Mouse (Mus musculus): Measurements from ENCODE around the gene L3hypdh. TPM values are rescaled to one million over a fixed set of nuclear protein-coding genes. Genes with fewer than 3 reads are reported as not detected.

L3hypdh gene
- 15.7 and 19.1 TPM in 2 replicates for total RNA-seq (2014; rRNA removed; ENCODE audit: low replicate concordance)
- 18.0 and 19.8 TPM in 2 replicates for polyA plus RNA-seq (2015; fragmentation: Nextera tagmentation; extraction: Ambion mirVana)

GRCm38 (mm10) chr12:72085329-72086165 lies at the start of gene L3hypdh, which contains the start of gene Jkamp:
Gene L3hypdh (minus strand): TSS chr12:72085439.
Gene Jkamp (plus strand): TSS chr12:72085589.
- Histone ChIP-seq H3K27ac (ENCODE audit: low read depth) (peak within 1 kb of the TSS; percentile 97), H3K4me1 (ENCODE audit: control insufficient read depth, insufficient read depth) (peaks cover 15% of the 10 kb centered on the region; the same call in 1 of the 2 replicates), H3K36me3 (replicated peaks; ENCODE audit: control insufficient read depth, insufficient read depth, low read length) (peaks cover 4% of the 10 kb centered on the region; the same call in 1 of the 2 replicates), H3K9ac (replicated peaks; ENCODE audit: low read depth, low read length) (peak within 1 kb of the TSS; percentile 75), H3K9me3 (replicated peaks; ENCODE audit: control insufficient read depth, low read length) (no peaks in the 10 kb centered on the region), H3K4me2 (ENCODE audit: low read depth, low read length) (peak within 1 kb of the TSS; percentile 75), H3K4me3 (ENCODE audit: low read depth, low read length) (peak within 1 kb of the TSS; percentile 71), H3K27me3 (ENCODE audit: control insufficient read depth, insufficient read depth, low read length) (no peaks in the 10 kb centered on the region)
- ATAC-seq (ENCODE audit: insufficient read depth, low read depth): peak; percentile 92
- DNase-seq (ENCODE audit: low spot score): peak; percentile 100
- peak; percentile 29; the same call in 1 of the 2 replicates for TF ChIP-seq CTCF (IDR thresholded peaks at IDR 0.05; ENCODE audit: low read depth)
- TF ChIP-seq EP300 (IDR thresholded peaks at IDR 0.05; ENCODE audit: low read depth): no peak
- under 1% methylated on average over 57 of the region's 60 CpGs for WGBS

DNA sequence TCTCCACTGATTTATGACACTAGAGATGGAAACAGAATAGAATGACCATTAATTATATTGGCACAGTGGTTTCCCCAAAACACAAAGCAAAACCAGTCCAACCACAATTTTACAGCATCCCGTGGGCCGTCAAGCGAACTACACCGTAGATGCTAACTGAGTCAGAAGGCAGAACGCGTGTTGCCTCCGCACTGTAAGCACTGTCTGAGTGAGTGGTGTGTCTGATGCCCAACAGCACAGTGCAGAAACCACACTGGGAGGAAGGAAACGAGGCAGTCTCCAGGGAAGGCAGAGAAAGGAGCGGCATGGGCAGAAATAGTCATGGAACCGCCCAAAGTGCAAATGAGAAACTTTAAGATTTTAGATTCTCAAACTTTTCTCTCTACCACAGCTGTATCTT lies 44.0 kb upstream of the L3hypdh start:
- DNase-seq (ENCODE audit: low spot score): no peak
- no peaks in the 10 kb centered on the region for H3K36me3 ChIP-seq (replicated peaks; ENCODE audit: control insufficient read depth, insufficient read depth, low read length)
- 0 out of 2 replicates have a peak, but pooled peaks cover 3% of the 10 kb centered on the region for H3K9me3 ChIP-seq (replicated peaks; ENCODE audit: control insufficient read depth, low read length)
- WGBS: 88% methylated on average over 10 of the region's 10 CpGs
- no peak for ATAC-seq (ENCODE audit: insufficient read depth, low read depth)
- H3K4me3 ChIP-seq (ENCODE audit: low read depth, low read length): no peak overlapping the region
- H3K9ac ChIP-seq (replicated peaks; ENCODE audit: low read depth, low read length): no peak overlapping the region
- no peaks in the 10 kb centered on the region for H3K4me1 ChIP-seq (ENCODE audit: control insufficient read depth, insufficient read depth)
- H3K4me2 ChIP-seq (ENCODE audit: low read depth, low read length): no peak overlapping the region
- no peak overlapping the region for H3K27ac ChIP-seq (ENCODE audit: low read depth)
- no peaks in the 10 kb centered on the region for H3K27me3 ChIP-seq (ENCODE audit: control insufficient read depth, insufficient read depth, low read length)
- no peak for TF ChIP-seq CTCF (IDR thresholded peaks at IDR 0.05; ENCODE audit: low read depth)
- TF ChIP-seq EP300 (IDR thresholded peaks at IDR 0.05; ENCODE audit: low read depth): no peak

- no peak for ATAC-seq (ENCODE audit: insufficient read depth, low read depth)
- Histone ChIP-seq H3K9me3 (replicated peaks; ENCODE audit: control insufficient read depth, low read length) (no peaks in the 10 kb centered on the region; the same call in 1 of the 2 replicates), H3K4me1 (ENCODE audit: control insufficient read depth, insufficient read depth) (no peaks in the 10 kb centered on the region), H3K9ac (replicated peaks; ENCODE audit: low read depth, low read length) (no peak overlapping the region), H3K36me3 (replicated peaks; ENCODE audit: control insufficient read depth, insufficient read depth, low read length) (no peaks in the 10 kb centered on the region), H3K27ac (ENCODE audit: low read depth) (no peak overlapping the region), H3K4me2 (ENCODE audit: low read depth, low read length) (no peak overlapping the region), H3K4me3 (ENCODE audit: low read depth, low read length) (no peak overlapping the region), H3K27me3 (ENCODE audit: control insufficient read depth, insufficient read depth, low read length) (no peaks in the 10 kb centered on the region)
- WGBS: 70% methylated on average over 22 of the region's 23 CpGs
- TF ChIP-seq EP300 (IDR thresholded peaks at IDR 0.05; ENCODE audit: low read depth): no peak
- no peak for TF ChIP-seq CTCF (IDR thresholded peaks at IDR 0.05; ENCODE audit: low read depth)
- DNase-seq (ENCODE audit: low spot score): no peak
Observed at GRCm38 (mm10) chr12:72115686-72116345, 30.6 kb upstream of the L3hypdh start.

- WGBS: 49% methylated on average over 6 of the region's 6 CpGs
- no peaks in the 10 kb centered on the region for H3K27me3 ChIP-seq (ENCODE audit: control insufficient read depth, insufficient read depth, low read length)
- ATAC-seq (ENCODE audit: insufficient read depth, low read depth): no peak
- DNase-seq (ENCODE audit: low spot score): no peak
- H3K4me3 ChIP-seq (ENCODE audit: low read depth, low read length): no peak overlapping the region
- no peak overlapping the region for H3K27ac ChIP-seq (ENCODE audit: low read depth)
- no peaks in the 10 kb centered on the region for H3K9me3 ChIP-seq (replicated peaks; ENCODE audit: control insufficient read depth, low read length)
- H3K4me2 ChIP-seq (ENCODE audit: low read depth, low read length): no peak overlapping the region
- no peak overlapping the region for H3K9ac ChIP-seq (replicated peaks; ENCODE audit: low read depth, low read length)
- H3K4me1 ChIP-seq (ENCODE audit: control insufficient read depth, insufficient read depth): no peaks in the 10 kb centered on the region
- TF ChIP-seq EP300 (IDR thresholded peaks at IDR 0.05; ENCODE audit: low read depth) (no peak), CTCF (IDR thresholded peaks at IDR 0.05; ENCODE audit: low read depth) (no peak)
- H3K36me3 ChIP-seq (replicated peaks; ENCODE audit: control insufficient read depth, insufficient read depth, low read length): no peaks in the 10 kb centered on the region
Observed at GRCm38 (mm10) chr12:72115126-72115525, 29.9 kb upstream of the L3hypdh start.

- Histone ChIP-seq H3K4me1 (ENCODE audit: control insufficient read depth, insufficient read depth) (no peaks in the 10 kb centered on the region), H3K27ac (ENCODE audit: low read depth) (no peak overlapping the region), H3K4me2 (ENCODE audit: low read depth, low read length) (peak overlapping the region; percentile 39), H3K9ac (replicated peaks; ENCODE audit: low read depth, low read length) (no peak overlapping the region), H3K27me3 (ENCODE audit: control insufficient read depth, insufficient read depth, low read length) (no peaks in the 10 kb centered on the region), H3K36me3 (replicated peaks; ENCODE audit: control insufficient read depth, insufficient read depth, low read length) (peaks cover 19% of the 10 kb centered on the region), H3K4me3 (ENCODE audit: low read depth, low read length) (peak overlapping the region; percentile 15), H3K9me3 (replicated peaks; ENCODE audit: control insufficient read depth, low read length) (no peaks in the 10 kb centered on the region)
- DNase-seq (ENCODE audit: low spot score): peak; percentile 63
- TF ChIP-seq EP300 (IDR thresholded peaks at IDR 0.05; ENCODE audit: low read depth): no peak
- peak; percentile 80 for TF ChIP-seq CTCF (IDR thresholded peaks at IDR 0.05; ENCODE audit: low read depth)
- ATAC-seq (ENCODE audit: insufficient read depth, low read depth): no peak
- WGBS: 16% methylated on average over 14 of the region's 14 CpGs
Observed at GRCm38 (mm10) chr12:72104525-72105281, 19.5 kb upstream of the L3hypdh start.
